Mouse (Mus musculus): ENCODE data around the gene Zfp626. TPM values are rescaled to one million over a fixed set of nuclear protein-coding genes. Genes with fewer than 3 reads are reported as not detected.
"Not testable (repeated sequence)": the region's sequence is repeated elsewhere in the genome, so short reads cannot be mapped to it uniquely, and the experiment has no call there.

Gene Zfp626
- polyA plus RNA-seq (2012; rRNA removed) = 1.4 and 1.8 TPM in 2 replicates

GRCm38 (mm10) chr7:27806896-27807295 lies at the start of gene Zfp626:
Gene Zfp626, plus strand, starts transcription at chr7:27807196.
- DNase-seq (ENCODE audit: low read depth) = not testable (repeated sequence)

- DNase-seq (ENCODE audit: low read depth) = no peak
Observed at GRCm38 (mm10) chr7:27765176-27765886, 41.7 kb upstream of the Zfp626 start.

- no peak for DNase-seq (ENCODE audit: low read depth)
Observed at GRCm38 (mm10) chr7:27789306-27789705, 17.7 kb upstream of the Zfp626 start.

GRCm38 (mm10) chr7:27793865-27794264 lies 13.1 kb upstream of the Zfp626 start:
- DNase-seq (ENCODE audit: low read depth) = not testable (repeated sequence)

GRCm38 (mm10) chr7:27794566-27794965 lies 12.4 kb upstream of the Zfp626 start:
- DNase-seq (ENCODE audit: low read depth) = no peak

- DNase-seq (ENCODE audit: low read depth) = no peak
Observed at GRCm38 (mm10) chr7:27797906-27798811, 8.8 kb upstream of the Zfp626 start.

GRCm38 (mm10) chr7:27801137-27801536 lies 5.9 kb upstream of the Zfp626 start:
- DNase-seq (ENCODE audit: low read depth) = no peak

- no peak for DNase-seq (ENCODE audit: low read depth)
Observed at GRCm38 (mm10) chr7:27802986-27803385, 4.0 kb upstream of the Zfp626 start.

GRCm38 (mm10) chr7:27804297-27805030 lies 2.5 kb upstream of the Zfp626 start:
- DNase-seq (ENCODE audit: low read depth) = no peak

GRCm38 (mm10) chr7:27807305-27807704 lies 309 bp downstream of the Zfp626 start:
- not testable (repeated sequence) for DNase-seq (ENCODE audit: low read depth)

- DNase-seq (ENCODE audit: low read depth) = no peak
Observed at GRCm38 (mm10) chr7:27818526-27819110, 11.6 kb downstream of the Zfp626 start.

- no peak for DNase-seq (ENCODE audit: low read depth)
Observed at GRCm38 (mm10) chr7:27822611-27823010, 15.6 kb downstream of the Zfp626 start.

- DNase-seq (ENCODE audit: low read depth) = no peak
Observed at GRCm38 (mm10) chr7:27834131-27834530, 27.1 kb downstream of the Zfp626 start.

- no peak for DNase-seq (ENCODE audit: low read depth)
Observed at GRCm38 (mm10) chr7:27837896-27838295, 30.9 kb downstream of the Zfp626 start.

GRCm38 (mm10) chr7:27838323-27839249 lies 31.6 kb downstream of the Zfp626 start, which contains the start of gene Zfp59:
Gene Zfp59, plus strand, starts transcription at chr7:27838607.
- DNase-seq (ENCODE audit: low read depth) = no peak

GRCm38 (mm10) chr7:27839596-27839995 lies 32.6 kb downstream of the Zfp626 start:
- DNase-seq (ENCODE audit: low read depth) = no peak

GRCm38 (mm10) chr7:27840104-27840503 lies 33.1 kb downstream of the Zfp626 start:
- DNase-seq (ENCODE audit: low read depth) = no peak

- no peak for DNase-seq (ENCODE audit: low read depth)
Observed at GRCm38 (mm10) chr7:27857227-27857626, 50.2 kb downstream of the Zfp626 start, which contains the start of gene Zfp607a. Gene Zfp607a, plus strand, starts transcription at chr7:27857527.

- no peak for DNase-seq (ENCODE audit: low read depth)
Observed at GRCm38 (mm10) chr7:27859301-27860251, 52.6 kb downstream of the Zfp626 start.

Measured in gonadal fat pad, adult 2 months (tissue).